Mouse (Mus musculus): Measurements from ENCODE around the gene Armt1. TPM values are rescaled to one million over a fixed set of nuclear protein-coding genes. Genes with fewer than 3 reads are reported as not detected.

Gene Armt1
- polyA plus RNA-seq, 1 experiment from 2014 or later, result 19.5 TPM

DNA sequence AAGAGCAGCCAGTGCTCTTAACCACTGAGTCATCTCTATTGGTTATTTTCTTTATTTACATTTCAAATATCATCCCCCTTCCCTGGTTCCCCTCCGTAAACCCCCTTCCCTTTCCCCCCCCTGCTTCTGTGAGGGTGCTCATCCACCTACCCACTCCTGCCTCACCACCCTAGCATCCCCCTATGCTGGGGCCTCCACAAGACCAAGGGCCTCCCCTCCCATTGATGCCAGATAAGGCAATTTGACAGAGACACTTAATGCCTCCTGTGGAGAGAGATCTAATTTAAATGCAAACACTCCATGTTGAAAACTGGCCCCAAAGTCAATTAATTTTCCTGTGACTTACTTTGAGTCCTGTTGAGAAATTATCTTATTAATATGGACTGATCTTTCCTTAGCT is 59.8 kb downstream of the Armt1 start:
- Histone ChIP-seq H3K4me3 (ENCODE audit: low read length) (no peak overlapping the region), H3K9me3 (ENCODE audit: control insufficient read depth, low read length) (no peaks in the 10 kb centered on the region), H3K4me1 (replicated peaks; ENCODE audit: control insufficient read depth, insufficient read depth, low read length) (no peaks in the 10 kb centered on the region), H3K4me2 (ENCODE audit: low read depth, low read length) (no peak overlapping the region), H3K27ac (ENCODE audit: low read length) (no peak overlapping the region), H3K27me3 (ENCODE audit: control insufficient read depth, insufficient read depth, low read depth, low read length) (no peaks in the 10 kb centered on the region), H3K36me3 (ENCODE audit: control insufficient read depth, insufficient read depth, low read length) (no peaks in the 10 kb centered on the region), H3K9ac (ENCODE audit: low read length) (no peak overlapping the region)
- 78% methylated on average over 1 of the region's 1 CpGs for WGBS
- ATAC-seq (ENCODE audit: low read depth), result no peak

DNA sequence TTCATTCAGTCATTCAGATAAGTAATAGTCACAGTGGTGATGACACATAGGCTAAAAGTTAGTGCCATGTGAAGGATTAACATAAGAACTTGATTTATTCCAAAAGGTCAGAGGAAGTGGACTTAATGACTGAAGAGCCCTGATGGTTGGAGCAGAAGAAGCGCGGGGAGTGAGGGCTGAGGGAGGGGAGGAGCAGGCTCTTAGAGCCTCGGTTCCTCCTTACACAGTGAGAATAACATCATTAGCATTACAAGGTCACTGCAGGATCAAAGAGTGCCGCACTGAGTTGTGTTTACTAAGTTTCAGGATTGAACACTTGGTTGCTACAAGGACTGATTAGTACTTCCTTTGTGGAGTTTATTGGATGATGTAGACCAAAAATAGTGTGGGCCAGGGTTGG is 60.6 kb downstream of the Armt1 start:
- no peak overlapping the region for H3K27ac ChIP-seq (ENCODE audit: low read length)
- H3K36me3 ChIP-seq (ENCODE audit: control insufficient read depth, insufficient read depth, low read length), result no peaks in the 10 kb centered on the region
- H3K4me1 ChIP-seq (replicated peaks; ENCODE audit: control insufficient read depth, insufficient read depth, low read length), result no peaks in the 10 kb centered on the region
- H3K9ac ChIP-seq (ENCODE audit: low read length), result no peak overlapping the region
- H3K27me3 ChIP-seq (ENCODE audit: control insufficient read depth, insufficient read depth, low read depth, low read length), result no peaks in the 10 kb centered on the region
- no peak overlapping the region for H3K4me2 ChIP-seq (ENCODE audit: low read depth, low read length)
- no peaks in the 10 kb centered on the region for H3K9me3 ChIP-seq (ENCODE audit: control insufficient read depth, low read length)
- H3K4me3 ChIP-seq (ENCODE audit: low read length), result no peak overlapping the region
- no peak for ATAC-seq (ENCODE audit: low read depth)
- WGBS, result 13% methylated on average over 4 of the region's 4 CpGs

DNA sequence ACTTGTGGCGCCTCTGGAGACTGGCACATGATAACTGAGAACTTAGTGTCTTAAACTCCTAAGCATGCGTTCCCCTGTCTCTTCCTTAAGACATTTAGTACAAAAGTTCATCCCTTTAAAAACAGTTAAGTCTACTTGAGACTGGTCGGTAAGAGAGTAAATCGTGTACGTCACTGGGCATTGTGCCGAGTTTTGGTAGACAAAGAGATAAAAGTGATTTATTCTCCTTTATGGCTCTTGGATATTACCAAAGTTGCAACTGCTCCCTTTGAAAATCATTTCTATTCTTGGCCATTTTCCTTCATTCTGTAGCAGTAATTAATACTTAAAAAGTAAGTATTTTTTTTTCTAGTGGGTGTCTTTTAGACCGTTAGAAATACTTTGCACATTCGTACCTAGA is 71.0 kb downstream of the Armt1 start:
- no peak for ATAC-seq (ENCODE audit: low read depth)
- Histone ChIP-seq H3K27me3 (ENCODE audit: control insufficient read depth, insufficient read depth, low read depth, low read length) (no peaks in the 10 kb centered on the region), H3K4me1 (replicated peaks; ENCODE audit: control insufficient read depth, insufficient read depth, low read length) (no peaks in the 10 kb centered on the region), H3K4me2 (ENCODE audit: low read depth, low read length) (no peak overlapping the region), H3K36me3 (ENCODE audit: control insufficient read depth, insufficient read depth, low read length) (no peaks in the 10 kb centered on the region), H3K4me3 (ENCODE audit: low read length) (no peak overlapping the region), H3K9ac (ENCODE audit: low read length) (no peak overlapping the region), H3K9me3 (ENCODE audit: control insufficient read depth, low read length) (no peaks in the 10 kb centered on the region), H3K27ac (ENCODE audit: low read length) (no peak overlapping the region)
- 65% methylated on average over 8 of the region's 8 CpGs for WGBS

Other genes with a start within 250 kb of the Armt1 start
- gene Akap12, start 166.1 kb upstream of the Armt1 start, polyA plus RNA-seq (2015; fragmentation: Nextera tagmentation; extraction: Ambion mirVana), result 69.9 and 76.2 TPM in 2 replicates
- 14.1 and 16.4 TPM in 2 replicates for gene Zbtb2, start 44.4 kb upstream of the Armt1 start, polyA plus RNA-seq (2015; fragmentation: Nextera tagmentation; extraction: Ambion mirVana)
- 39.1 and 44.8 TPM in 2 replicates for gene Rmnd1, start 79 bp upstream of the Armt1 start, polyA plus RNA-seq (2015; fragmentation: Nextera tagmentation; extraction: Ambion mirVana)
- gene Ccdc170, start 50.0 kb downstream of the Armt1 start, polyA plus RNA-seq (2015; fragmentation: Nextera tagmentation; extraction: Ambion mirVana), result 0.43 and 0.97 TPM in 2 replicates
- gene Esr1, start 179.1 kb downstream of the Armt1 start, polyA plus RNA-seq (2015; fragmentation: Nextera tagmentation; extraction: Ambion mirVana), result 0.36 and 0.54 TPM in 2 replicates